Mouse (Mus musculus): ENCODE results near the gene Ppp1ca.
A peak's percentile ranks its signal among the peaks of the same experiment; 100 is the strongest.

Ppp1ca gene

GRCm38 (mm10) chr19:4187303-4187702, 4.6 kb upstream of the Ppp1ca start:
- no peak for DNase-seq

- no peak for DNase-seq
Measured at GRCm38 (mm10) chr19:4189051-4189620, 2.7 kb upstream of the Ppp1ca start.

- DNase-seq: no peak
Measured at GRCm38 (mm10) chr19:4190831-4191334, 982 bp upstream of the Ppp1ca start, which contains the start of gene Tbc1d10c. Gene Tbc1d10c, minus strand, starts transcription at chr19:4191284.

DNA sequence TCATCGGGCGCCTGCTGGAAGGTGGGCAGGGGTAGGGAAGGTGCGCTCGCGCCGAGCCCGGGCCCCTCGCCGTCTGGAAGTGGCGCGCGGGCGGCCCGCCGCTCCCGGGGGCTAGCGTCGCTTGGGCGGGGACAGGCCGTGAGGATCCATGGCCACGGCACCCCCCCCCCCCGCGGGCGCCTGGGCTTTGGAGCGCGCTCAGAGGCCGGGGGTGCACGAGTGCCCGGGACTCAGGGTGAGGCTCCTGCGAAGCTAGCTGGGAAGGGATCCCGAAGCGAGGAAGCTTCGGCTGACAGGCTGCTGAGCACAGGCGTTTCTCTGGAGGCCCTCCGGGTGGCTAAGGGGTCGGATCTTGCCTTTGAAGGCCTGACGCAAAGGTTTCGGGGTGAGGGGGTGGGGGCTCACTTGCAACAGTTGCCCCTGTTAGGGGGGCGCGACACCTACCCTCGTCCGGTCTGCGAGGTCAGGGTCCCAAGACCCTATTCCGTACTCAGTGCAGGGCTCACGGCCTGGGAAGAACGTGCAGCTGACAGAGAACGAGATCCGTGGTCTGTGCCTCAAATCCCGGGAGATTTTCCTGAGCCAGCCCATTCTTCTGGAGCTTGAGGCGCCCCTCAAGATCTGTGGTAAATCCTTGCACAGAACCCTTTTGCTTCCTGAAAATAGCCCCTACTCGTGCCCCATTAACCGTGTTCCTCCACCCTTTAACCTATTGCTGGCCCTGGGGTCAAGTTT, 553 bp downstream of the Ppp1ca start:
- DNase-seq: no peak

DNA sequence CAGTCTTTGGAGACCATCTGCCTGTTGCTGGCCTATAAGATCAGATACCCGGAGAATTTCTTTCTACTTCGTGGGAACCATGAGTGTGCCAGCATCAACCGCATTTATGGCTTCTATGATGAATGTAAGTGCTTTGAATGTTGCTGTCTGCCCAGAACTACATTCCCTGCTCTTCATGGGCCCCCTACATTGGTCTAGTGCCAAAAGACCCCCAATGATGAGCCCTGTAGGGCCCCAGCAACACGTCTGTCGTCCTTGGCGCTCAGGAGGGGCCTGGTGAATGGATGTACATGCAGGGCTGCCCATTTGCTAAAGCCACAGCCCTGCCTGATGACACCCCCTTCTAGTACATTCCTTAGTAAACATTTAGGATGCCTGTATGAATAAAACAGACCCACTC, 1.3 kb downstream of the Ppp1ca start:
- DNase-seq: no peak

GRCm38 (mm10) chr19:4194021-4194724, 2.3 kb downstream of the Ppp1ca start:
- DNase-seq: no peak

DNA sequence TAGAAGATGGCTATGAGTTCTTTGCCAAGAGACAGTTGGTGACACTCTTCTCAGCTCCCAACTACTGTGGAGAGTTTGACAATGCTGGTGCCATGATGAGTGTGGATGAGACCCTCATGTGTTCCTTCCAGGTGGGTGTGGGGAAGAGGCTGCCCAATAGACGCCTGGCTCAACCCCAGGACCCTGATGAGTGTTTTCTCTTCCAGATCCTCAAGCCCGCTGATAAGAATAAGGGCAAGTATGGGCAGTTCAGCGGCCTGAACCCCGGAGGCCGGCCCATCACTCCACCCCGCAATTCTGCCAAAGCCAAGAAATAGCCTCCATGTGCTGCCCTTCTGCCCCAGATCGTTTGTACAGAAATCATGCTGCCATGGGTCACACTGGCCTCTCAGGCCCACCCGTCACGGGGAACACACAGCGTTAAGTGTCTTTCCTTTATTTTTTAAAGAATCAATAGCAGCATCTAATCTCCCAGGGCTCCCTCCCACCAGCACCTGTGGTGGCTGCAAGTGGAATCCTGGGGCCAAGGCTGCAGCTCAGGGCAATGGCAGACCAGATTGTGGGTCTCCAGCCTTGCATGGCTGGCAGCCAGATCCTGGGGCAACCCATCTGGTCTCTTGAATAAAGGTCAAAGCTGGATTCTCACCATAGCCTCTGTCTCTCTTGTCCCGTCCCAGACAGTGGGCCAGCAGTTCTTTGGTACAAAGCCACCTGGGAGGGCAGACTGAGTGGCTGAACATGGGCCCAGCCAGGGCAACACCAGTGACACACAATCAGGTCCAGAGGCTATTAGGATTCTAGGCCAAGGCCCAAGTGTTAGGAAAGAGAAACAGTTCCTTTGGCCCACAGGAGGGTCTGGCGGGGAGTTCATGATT, 3.1 kb downstream of the Ppp1ca start:
- DNase-seq: no peak

- DNase-seq: no peak
Measured at GRCm38 (mm10) chr19:4196048-4196447, 4.2 kb downstream of the Ppp1ca start.

DNA sequence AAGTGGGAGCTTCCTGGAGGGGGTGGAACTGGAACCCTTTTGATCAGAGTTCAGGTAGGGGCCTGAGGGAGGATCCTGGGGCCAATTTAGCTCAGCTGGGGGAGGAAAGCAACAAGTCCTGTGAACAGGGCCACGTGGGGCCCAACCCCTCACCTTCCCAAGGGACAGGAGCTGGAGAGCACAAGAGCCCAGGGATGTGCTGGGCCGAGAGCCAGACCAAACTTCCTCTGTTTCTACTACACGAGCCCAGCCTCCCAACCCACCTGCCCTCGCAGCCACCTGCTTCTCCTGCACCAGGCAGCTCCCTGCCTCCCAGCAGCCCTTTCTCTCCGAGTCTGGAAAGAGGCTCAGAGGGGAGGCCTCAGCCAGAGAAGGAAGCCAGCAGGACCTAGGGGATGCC, 4.7 kb downstream of the Ppp1ca start:
- no peak for DNase-seq

DNA sequence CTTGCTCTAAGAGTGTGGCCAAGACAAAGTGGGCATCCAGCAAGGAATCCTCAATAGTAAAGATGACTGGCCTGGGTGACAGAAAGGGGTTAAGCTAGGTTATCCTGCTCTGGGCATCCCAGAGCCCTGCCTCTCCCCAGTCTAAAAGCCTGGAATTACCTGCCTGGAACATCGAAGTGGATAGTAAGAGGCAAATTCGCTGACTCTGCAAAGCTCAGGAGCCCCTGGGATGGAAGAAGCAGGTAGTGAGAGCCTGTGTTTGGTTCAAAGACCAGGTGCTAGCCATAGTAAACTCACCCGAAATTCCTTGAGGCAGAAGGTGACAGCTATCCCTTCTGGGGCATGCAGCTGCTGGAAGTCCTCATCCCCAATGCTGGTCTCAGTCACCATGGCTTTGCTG, 5.3 kb downstream of the Ppp1ca start:
- DNase-seq: no peak

DNA sequence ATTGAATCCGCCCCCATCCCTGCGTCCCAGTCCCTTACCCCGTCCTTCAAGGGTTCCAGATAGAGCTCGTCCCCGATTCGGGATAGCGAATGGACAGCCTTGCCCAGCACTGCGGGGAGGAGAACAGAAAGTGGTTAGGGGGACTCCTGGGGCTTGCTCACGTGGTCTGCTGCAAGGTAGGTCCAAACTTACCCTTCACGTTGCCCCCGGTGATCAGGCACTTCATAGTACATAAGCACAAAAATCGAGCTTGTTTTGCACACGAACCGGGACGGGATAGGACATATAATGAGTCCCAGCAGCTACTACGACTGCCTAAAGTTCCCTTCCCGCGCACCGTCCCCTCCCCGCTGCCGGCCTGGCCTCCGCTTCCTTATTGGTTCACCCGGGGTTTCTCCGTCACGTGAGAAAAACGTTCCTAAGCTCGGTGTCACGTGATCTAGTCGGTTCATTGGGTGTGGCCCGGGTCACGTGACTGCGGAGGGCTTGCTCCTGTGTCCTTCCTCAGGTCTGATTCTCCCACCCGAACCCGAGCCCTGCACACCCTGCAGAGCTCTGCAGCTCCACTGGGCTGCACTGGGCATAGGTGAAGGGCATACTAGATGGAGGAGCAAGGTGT, 9.5 kb downstream of the Ppp1ca start, which contains the start of gene Rad9a:
Gene Rad9a, minus strand, starts transcription at position 372 of the 619 bp plus-strand sequence.
- DNase-seq: peak; percentile 95

DNA sequence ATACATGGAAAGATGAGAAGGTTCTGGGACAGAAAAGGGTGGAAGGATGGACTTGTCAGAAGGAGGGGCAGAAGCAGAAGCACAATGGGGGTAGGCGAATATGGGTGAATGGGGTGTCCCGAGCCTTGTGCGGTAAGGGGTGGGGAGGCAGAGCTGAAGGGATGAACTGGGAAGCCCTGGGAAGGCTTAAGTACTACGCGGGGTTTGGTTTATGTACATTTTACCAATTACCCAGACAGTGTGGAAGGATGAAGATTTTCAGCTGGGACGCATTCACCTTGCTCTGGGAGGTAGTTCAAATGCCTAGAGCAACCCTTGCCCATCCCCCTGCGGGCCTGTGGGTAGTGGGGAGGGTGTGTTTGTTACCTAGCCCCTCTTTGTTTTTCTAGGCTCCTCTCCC, 10.3 kb downstream of the Ppp1ca start:
- DNase-seq: no peak

DNA sequence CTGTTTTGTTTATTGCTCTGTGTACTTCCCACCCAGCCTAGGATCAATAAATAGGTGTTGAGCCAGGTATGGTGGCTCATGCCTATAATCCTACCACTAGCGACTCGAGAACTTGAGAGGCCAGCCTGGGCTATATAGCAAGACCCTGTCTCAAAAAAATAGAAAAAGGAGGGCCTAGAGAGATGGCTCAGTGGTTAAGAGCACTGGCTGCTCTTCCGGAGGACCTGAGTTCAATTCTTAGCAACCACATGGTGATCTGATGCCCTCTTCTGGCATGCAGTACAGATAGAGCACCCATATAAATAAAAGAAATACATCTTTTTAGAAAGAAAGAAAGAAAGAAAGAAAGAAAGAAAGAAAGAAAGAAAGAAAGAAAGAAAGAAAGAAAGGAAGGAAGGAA, 11.3 kb downstream of the Ppp1ca start:
- no peak for DNase-seq

- no peak for DNase-seq
Measured at GRCm38 (mm10) chr19:4203604-4204326, 11.9 kb downstream of the Ppp1ca start.

DNA sequence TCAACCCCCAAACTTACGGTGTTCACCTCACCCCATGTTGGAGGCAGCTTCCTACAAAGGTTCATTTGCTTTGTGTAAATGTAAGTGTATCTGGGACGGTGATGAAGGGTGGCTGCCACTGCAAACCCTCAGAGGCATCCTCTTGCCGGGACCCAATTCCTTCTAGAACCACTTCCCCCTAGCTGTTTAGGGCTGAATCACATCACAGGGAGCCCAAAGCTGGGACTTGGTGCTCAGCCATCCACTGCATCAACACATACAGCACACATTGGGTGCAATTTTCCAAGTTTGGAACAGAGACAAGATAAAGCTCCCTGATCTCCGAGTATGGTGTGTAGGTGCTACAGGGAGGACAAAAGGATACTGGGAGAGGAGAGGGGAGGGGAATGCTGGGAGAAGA, 13.0 kb downstream of the Ppp1ca start:
- no peak for DNase-seq

- DNase-seq: no peak
Measured at GRCm38 (mm10) chr19:4206971-4207370, 15.1 kb downstream of the Ppp1ca start.

GRCm38 (mm10) chr19:4208563-4208962, 16.7 kb downstream of the Ppp1ca start:
- DNase-seq: no peak

GRCm38 (mm10) chr19:4211891-4212588, 20.2 kb downstream of the Ppp1ca start:
- no peak for DNase-seq

GRCm38 (mm10) chr19:4213524-4213974, 21.7 kb downstream of the Ppp1ca start:
- no peak for DNase-seq

GRCm38 (mm10) chr19:4214071-4214770, 22.4 kb downstream of the Ppp1ca start, which contains the start of the genes Clcf1 and AC109138.7:
Gene Clcf1, plus strand, starts transcription at chr19:4214238.
Gene AC109138.7, plus strand, starts transcription at chr19:4214357.
- DNase-seq: no peak

Measured in right cerebral cortex, postnatal 14 days (tissue).